Mouse (Mus musculus) neural tube, embryonic 11.5 days (tissue): ENCODE measurements around the gene Rtn4ip1. TPM values are rescaled to one million over a fixed set of nuclear protein-coding genes. Genes with fewer than 3 reads are reported as not detected.
"Not testable (repeated sequence)": the region's sequence is repeated elsewhere in the genome, so short reads cannot be mapped to it uniquely, and the experiment has no call there.

ENCODE experiments used
- ATAC-seq: fragments of 200-750 bp; cut with Nextera tagmentation; 2 replicates; pipeline ENCODE4 v1.8.0; 2017; ENCODE audit warnings: moderate number of reproducible peaks, mild to moderate bottlenecking, moderate TSS enrichment, moderate library complexity; ENCODE audit not compliant: insufficient read depth, low FRiP score, low TSS enrichment
- DNase-seq: peaks from one replicate; pipeline ENCODE4 v3.0.0-alpha.2; 2015; ENCODE audit warnings: low spot score
- H3K27ac ChIP-seq: fragments of 300-500 bp; sonication (generic); 2 replicates; pipeline ENCODE4 v1.5.1; 2014; ENCODE audit warnings: low read depth, mild to moderate bottlenecking, low read length
- H3K27me3 ChIP-seq: fragments of 300-500 bp; sonication (generic); 2 replicates; pipeline ENCODE4 v1.6.1; 2014; ENCODE audit warnings: mild to moderate bottlenecking, low read length, mixed read lengths; ENCODE audit not compliant: control insufficient read depth, insufficient read depth
- H3K36me3 ChIP-seq: fragments of 300-500 bp; sonication (generic); 2 replicates; pipeline ENCODE4 v1.6.1; 2014; ENCODE audit warnings: mild to moderate bottlenecking, low read length, moderate library complexity, mixed read lengths; ENCODE audit not compliant: control insufficient read depth, insufficient read depth
- H3K4me1 ChIP-seq: fragments of 300-500 bp; sonication (generic); 2 replicates; pipeline ENCODE4 v1.6.1; 2014; ENCODE audit warnings: low read length, mixed read lengths; ENCODE audit not compliant: control insufficient read depth, insufficient read depth
- H3K4me2 ChIP-seq: fragments of 300-500 bp; sonication (generic); 2 replicates; pipeline ENCODE4 v1.6.1; 2014; ENCODE audit warnings: low read depth, mild to moderate bottlenecking, moderate library complexity
- H3K4me3 ChIP-seq: fragments of 300-500 bp; sonication (generic); 2 replicates; pipeline ENCODE4 v1.5.1; 2014; ENCODE audit warnings: low read depth, low read length
- H3K9ac ChIP-seq: fragments of 300-500 bp; sonication (generic); 2 replicates; pipeline ENCODE4 v1.6.1; 2014; ENCODE audit warnings: mild to moderate bottlenecking, low read length
- H3K9me3 ChIP-seq: fragments of 300-500 bp; sonication (generic); 2 replicates; pipeline ENCODE4 v1.6.1; 2016; ENCODE audit warnings: low read length; ENCODE audit not compliant: control insufficient read depth
- WGBS: fragments of 180-500 bp; shearing (Covaris S2); extraction: QIAGEN DNeasy Blood & Tissue Kit; methylation state at CpG from one replicate; pipeline ENCODE4 v1.1.7; 2014; 5-methylcytosine and 5-hydroxymethylcytosine counted together
- polyA plus RNA-seq: library from polyadenylated mRNA; unstranded; fragments of >200 nt; fragmentation: Nextera tagmentation; extraction: Ambion mirVana; gene quantifications from 2 replicates; pipeline ENCODE4 v1.2.1, GENCODE M21; 2014

The Rtn4ip1 gene
- polyA plus RNA-seq, 1 experiment from 2014 or later: 19.4 TPM

GRCm38 (mm10) chr10:43918696-43919608 is 17.3 kb downstream of the Rtn4ip1 start:
- peak; percentile 83 for DNase-seq
- WGBS: 44% methylated on average over 17 of the region's 17 CpGs
- no peaks in the 10 kb centered on the region for H3K4me1 ChIP-seq

GRCm38 (mm10) chr10:43923096-43923495 is 21.5 kb downstream of the Rtn4ip1 start:
- Histone ChIP-seq H3K9ac (no peak overlapping the region), H3K27ac (no peak overlapping the region), H3K9me3 (no peaks in the 10 kb centered on the region), H3K4me3 (no peak overlapping the region), H3K4me2 (no peak overlapping the region), H3K36me3 (no peaks in the 10 kb centered on the region; the same call in 1 of the 2 replicates), H3K4me1 (no peaks in the 10 kb centered on the region), H3K27me3 (no peaks in the 10 kb centered on the region)
- ATAC-seq (no peak), DNase-seq (no peak)
- WGBS: 90% methylated on average over 3 of the region's 3 CpGs

More at GRCm38 (mm10) chr10:43918696-43919608, 17.3 kb downstream of the Rtn4ip1 start:
- Histone ChIP-seq H3K4me3 (no peak overlapping the region), H3K27ac (no peak overlapping the region), H3K27me3 (no peaks in the 10 kb centered on the region), H3K9me3 (no peaks in the 10 kb centered on the region), H3K36me3 (no peaks in the 10 kb centered on the region; the same call in 1 of the 2 replicates), H3K9ac (no peak overlapping the region), H3K4me2 (no peak overlapping the region)
- ATAC-seq: peak; percentile 60; the same call in 1 of the 2 replicates

- H3K36me3 ChIP-seq, H3K27me3 ChIP-seq, ATAC-seq, DNase-seq, H3K9me3 ChIP-seq, H3K27ac ChIP-seq, H3K9ac ChIP-seq, H3K4me1 ChIP-seq, H3K4me2 ChIP-seq, H3K4me3 ChIP-seq: not testable (repeated sequence)
- WGBS: 93% methylated on average over 8 of the region's 9 CpGs
These were observed 24.2 kb downstream of the Rtn4ip1 start for GRCm38 (mm10) chr10:43925776-43926175.

DNA sequence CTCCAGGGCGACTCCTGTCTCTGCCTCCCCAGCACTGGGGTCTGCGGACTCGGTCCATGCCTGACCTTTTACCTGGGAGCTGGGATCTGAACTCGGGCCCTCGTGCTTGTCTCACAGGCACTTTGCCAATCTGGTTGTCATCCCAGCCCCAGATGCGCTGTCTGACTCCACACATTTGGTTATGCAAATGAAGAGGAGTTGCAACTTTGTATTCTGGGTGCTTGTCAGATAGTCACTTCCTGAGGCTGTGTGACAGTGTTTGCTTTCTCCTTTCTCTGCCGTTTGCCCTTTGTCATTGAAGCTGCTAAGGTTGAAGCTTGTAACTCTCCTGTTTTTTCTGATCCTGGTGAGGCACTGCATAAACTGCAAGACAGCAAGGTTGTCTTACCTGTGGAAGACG is 26.1 kb downstream of the Rtn4ip1 start:
- Histone ChIP-seq H3K36me3 (no peaks in the 10 kb centered on the region; the same call in 1 of the 2 replicates), H3K4me3 (no peak overlapping the region), H3K9ac (no peak overlapping the region), H3K27me3 (no peaks in the 10 kb centered on the region), H3K27ac (no peak overlapping the region), H3K9me3 (no peaks in the 10 kb centered on the region), H3K4me1 (no peaks in the 10 kb centered on the region), H3K4me2 (no peak overlapping the region)
- DNase-seq (no peak), ATAC-seq (no peak)
- 86% methylated on average over 8 of the region's 8 CpGs for WGBS

- no peaks in the 10 kb centered on the region for H3K9me3 ChIP-seq
- WGBS: 72% methylated on average over 5 of the region's 5 CpGs
- ATAC-seq (no peak), DNase-seq (no peak)
- H3K27me3 ChIP-seq: no peaks in the 10 kb centered on the region
- H3K27ac ChIP-seq: no peak overlapping the region
- H3K9ac ChIP-seq: no peak overlapping the region
- no peaks in the 10 kb centered on the region for H3K4me1 ChIP-seq
- no peaks in the 10 kb centered on the region for H3K36me3 ChIP-seq
- H3K4me2 ChIP-seq: no peak overlapping the region
- no peak overlapping the region for H3K4me3 ChIP-seq
These were observed 27.0 kb downstream of the Rtn4ip1 start for GRCm38 (mm10) chr10:43928596-43928995.

- WGBS: 82% methylated on average over 6 of the region's 6 CpGs
- no peak for DNase-seq
- H3K9me3 ChIP-seq: no peaks in the 10 kb centered on the region
- no peak overlapping the region for H3K4me2 ChIP-seq
- H3K27me3 ChIP-seq: no peaks in the 10 kb centered on the region
- ATAC-seq: no peak
- no peak overlapping the region for H3K9ac ChIP-seq
- H3K27ac ChIP-seq: no peak overlapping the region
- no peaks in the 10 kb centered on the region for H3K36me3 ChIP-seq
- no peak overlapping the region for H3K4me3 ChIP-seq
- H3K4me1 ChIP-seq: no peaks in the 10 kb centered on the region
These were observed 37.6 kb downstream of the Rtn4ip1 start for GRCm38 (mm10) chr10:43939136-43939662.

DNA sequence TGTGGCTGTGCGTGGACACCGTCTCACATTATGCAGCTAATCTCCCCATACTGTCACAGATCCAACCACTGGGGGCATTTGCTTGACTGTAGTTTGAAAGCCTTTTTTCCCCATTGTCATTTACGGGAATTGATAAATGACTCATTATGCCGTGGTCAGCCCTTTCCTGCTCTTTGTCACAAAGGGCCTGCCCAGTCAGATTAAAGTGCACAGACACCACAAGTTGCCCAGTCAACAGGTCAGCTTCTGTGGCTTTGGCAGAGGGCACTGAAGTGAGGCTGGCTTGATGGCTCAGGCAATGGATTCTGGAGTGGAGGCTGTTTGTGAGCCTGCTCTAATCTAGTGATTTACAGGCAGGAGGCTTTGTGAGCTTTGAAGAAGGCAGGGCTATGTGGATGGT is 42.1 kb downstream of the Rtn4ip1 start:
- Histone ChIP-seq H3K27me3 (no peaks in the 10 kb centered on the region), H3K4me3 (no peak overlapping the region), H3K9me3 (no peaks in the 10 kb centered on the region), H3K9ac (no peak overlapping the region), H3K4me1 (no peaks in the 10 kb centered on the region), H3K4me2 (no peak overlapping the region), H3K27ac (no peak overlapping the region), H3K36me3 (no peaks in the 10 kb centered on the region; the same call in 1 of the 2 replicates)
- no peak for DNase-seq
- WGBS: 74% methylated on average over 4 of the region's 4 CpGs
- ATAC-seq: no peak

DNA sequence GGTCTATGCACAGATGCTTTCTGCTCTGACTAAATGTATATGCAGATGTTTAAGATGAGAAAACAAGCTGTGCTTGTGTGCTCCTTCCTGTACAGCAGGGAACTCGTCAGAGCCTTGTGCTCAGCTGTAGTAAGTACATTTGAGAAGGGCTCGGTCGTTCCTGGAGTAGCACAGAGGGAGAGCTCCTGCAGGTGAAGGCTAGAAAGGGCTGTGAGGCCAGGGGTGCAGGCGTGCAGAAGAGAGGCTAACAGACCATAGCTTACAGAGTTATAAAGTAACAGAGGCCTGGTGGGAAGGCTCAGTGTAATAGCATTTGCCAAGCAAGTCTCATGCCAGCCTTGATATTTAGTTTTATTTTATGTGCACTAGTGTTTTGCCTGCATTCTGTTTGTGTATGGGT is 43.8 kb downstream of the Rtn4ip1 start:
- no peaks in the 10 kb centered on the region for H3K27me3 ChIP-seq
- no peak overlapping the region for H3K4me2 ChIP-seq
- H3K27ac ChIP-seq: no peak overlapping the region
- H3K4me3 ChIP-seq: no peak overlapping the region
- DNase-seq (no peak), ATAC-seq (no peak)
- no peaks in the 10 kb centered on the region; the same call in 1 of the 2 replicates for H3K36me3 ChIP-seq
- no peaks in the 10 kb centered on the region for H3K9me3 ChIP-seq
- no peaks in the 10 kb centered on the region for H3K4me1 ChIP-seq
- 67% methylated on average over 4 of the region's 4 CpGs for WGBS
- no peak overlapping the region for H3K9ac ChIP-seq

DNA sequence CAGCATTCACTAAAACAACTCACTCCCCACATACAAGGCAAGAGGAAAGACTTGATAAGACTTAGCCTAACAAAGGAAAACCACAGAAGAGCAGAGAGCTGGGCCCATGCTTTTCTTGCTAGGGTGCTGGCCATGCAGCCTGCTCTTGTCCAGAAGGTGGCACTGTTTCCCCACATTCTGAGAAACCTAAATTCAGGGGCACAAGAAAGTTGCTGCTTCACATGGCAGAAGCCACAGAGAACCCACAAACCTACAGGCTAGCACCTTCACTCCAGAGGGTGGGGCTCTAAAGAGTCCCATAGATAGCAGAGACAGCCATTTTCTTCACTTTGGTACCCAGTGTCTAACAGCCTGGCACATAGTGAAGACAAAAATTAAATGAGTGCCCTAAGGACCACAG is 52.3 kb downstream of the Rtn4ip1 start:
- DNase-seq (peak; percentile 73), ATAC-seq (peak; percentile 27; the same call in 1 of the 2 replicates)
- H3K4me3 ChIP-seq: no peak overlapping the region
- no peak overlapping the region for H3K9ac ChIP-seq
- no peaks in the 10 kb centered on the region for H3K27me3 ChIP-seq
- no peaks in the 10 kb centered on the region for H3K36me3 ChIP-seq
- H3K9me3 ChIP-seq: no peaks in the 10 kb centered on the region
- H3K27ac ChIP-seq: no peak overlapping the region
- H3K4me1 ChIP-seq: no peaks in the 10 kb centered on the region
- H3K4me2 ChIP-seq: no peak overlapping the region
